Mouse (Mus musculus) C2C12 (cell line): ENCODE results near the gene 1500009C09Rik.

Experiments used
- CEBPB ChIP-seq: IDR thresholded peaks from one replicate; pipeline ENCODE4 v1.6.1; 2011; ENCODE audit warnings: low read depth, mild to moderate bottlenecking, control low read depth, moderate library complexity
- CTCF ChIP-seq: IDR thresholded peaks from one replicate; pipeline ENCODE4 v1.5.1; 2011; ENCODE audit not compliant: control insufficient read depth, insufficient read depth, insufficient read length
- MAX ChIP-seq: IDR thresholded peaks from one replicate; pipeline ENCODE4 v1.6.1; 2011; ENCODE audit warnings: mild to moderate bottlenecking, control low read depth
- USF1 ChIP-seq: IDR thresholded peaks from one replicate; pipeline ENCODE4 v1.6.1; 2011; ENCODE audit warnings: low read depth, mild to moderate bottlenecking, control low read depth, moderate library complexity

DNA sequence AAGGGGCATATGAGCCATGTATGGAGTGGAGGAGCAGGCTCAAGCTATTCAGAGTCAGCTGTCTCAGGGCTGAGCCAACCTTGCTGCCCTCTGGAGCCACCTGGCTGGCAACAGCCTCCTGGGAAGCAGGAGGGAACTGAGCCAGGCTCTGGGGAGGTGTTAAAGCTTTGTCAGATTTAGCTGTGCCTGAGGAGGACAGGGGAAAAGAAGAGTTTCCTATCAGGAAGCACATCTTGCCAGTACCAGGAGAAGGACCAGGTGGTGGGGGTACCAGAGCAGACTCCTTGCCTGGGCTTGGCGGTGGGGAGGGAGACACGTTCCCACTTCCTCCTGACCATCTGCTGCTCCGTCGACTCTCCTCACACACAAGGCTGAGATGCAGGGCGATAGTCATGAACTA, 25.4 kb downstream of the 1500009C09Rik start:
- TF ChIP-seq CTCF (no peak), MAX (no peak), CEBPB (no peak), USF1 (no peak)
